14 mouse cellular contexts compared by ENCODE assay signal in genomic region chr5:34968386-34968785, GRCm38 (mm10). TPM values are rescaled to one million over a fixed set of nuclear protein-coding genes. Genes with fewer than 3 reads are reported as not detected.
DNase-seq lines count a peak whose midpoint lies in the region; ATAC-seq and TF ChIP-seq lines count a peak whose summit lies in the region.
"Had no signal": no experiment of that assay in that cellular context is flagged by ENCODE, and none has a peak within 500 bp of the region (broad histone marks: within the 10 kb centered on the region; RNA-seq: fewer than 3 reads in every experiment).

No protein-coding gene starts in this region.

- ATAC-seq in liver, embryonic 15.5 days (ENCODE audit: insufficient read depth), result peak; percentile 65
- no peak for ATAC-seq in megakaryocyte-erythroid progenitor cell, adult 5-6 weeks (replicated peaks; ENCODE audit: low FRiP score, low TSS enrichment, poor library complexity, severe bottlenecking)
- no peak for ATAC-seq in activated CD4-positive, CD25-positive, alpha-beta regulatory T cell, adult 4 months

- H3K4me2 ChIP-seq in liver, embryonic 15.5 days, result peak overlapping the region; percentile 21
- H3K4me2 ChIP-seq: limb, embryonic 12.5 days; midbrain, embryonic 12.5 days had no signal

- no peaks in the 10 kb centered on the region for H3K9me3 ChIP-seq in E14TG2a.4 (ENCODE audit: low read length)
- H3K9me3 ChIP-seq in liver, embryonic 15.5 days (replicated peaks), result no peaks in the 10 kb centered on the region
- H3K9me3 ChIP-seq: limb, embryonic 12.5 days; midbrain, embryonic 12.5 days had no signal

- WGBS in liver, embryonic 15.5 days (ENCODE audit: insufficient replicate concordance), result 32% methylated on average over 5 of the region's 5 CpGs

- peaks cover 30% of the 10 kb centered on the region for H3K36me3 ChIP-seq in E14TG2a.4 (ENCODE audit: insufficient read depth, low read length)
- H3K36me3 ChIP-seq in liver, embryonic 15.5 days (replicated peaks), result peaks cover 29% of the 10 kb centered on the region

- no peak overlapping the region for H3K9ac ChIP-seq in liver, embryonic 15.5 days
- H3K9ac ChIP-seq: limb, embryonic 12.5 days; midbrain, embryonic 12.5 days had no signal

- peak overlapping the region; percentile 73 for H3K27ac ChIP-seq in liver, embryonic 15.5 days (replicated peaks)
- H3K27ac ChIP-seq: limb, embryonic 12.5 days; midbrain, embryonic 12.5 days had no signal

- peaks cover 78% of the 10 kb centered on the region for H3K4me1 ChIP-seq in E14TG2a.4 (replicated peaks; ENCODE audit: low read depth, low read length)
- H3K4me1 ChIP-seq in liver, embryonic 15.5 days (replicated peaks), result peaks cover 67% of the 10 kb centered on the region
- H3K4me1 ChIP-seq: limb, embryonic 12.5 days had no signal

- DNase-seq in ES-CJ7 (ENCODE audit: low read depth, low spot score), result peak; percentile 67
- DNase-seq in heart, postnatal 4 days, result peak; percentile 61
- DNase-seq in c-Kit-positive CD71-positive TER-119-positive erythroid progenitor cells, embryonic 14.5 days (ENCODE audit: low spot score), result no peak
- DNase-seq in layer of hippocampus, postnatal 36 days, result no peak
- DNase-seq: cerebellum, adult 2 months; layer of hippocampus, adult 9-11 months; spleen, adult 18-20 months had no signal

- 0 out of 2 replicates have a peak overlapping the region, but pooled peaks have one; percentile 13 for H3K4me3 ChIP-seq in E14TG2a.4 (replicated peaks; ENCODE audit: low read length)
- no peak overlapping the region for H3K4me3 ChIP-seq in liver, embryonic 15.5 days (replicated peaks)
- H3K4me3 ChIP-seq: limb, embryonic 12.5 days; midbrain, embryonic 12.5 days had no signal

- H3K27me3 ChIP-seq in E14TG2a.4 (ENCODE audit: insufficient read depth, low read length), result no peaks in the 10 kb centered on the region
- H3K27me3 ChIP-seq in liver, embryonic 15.5 days, result no peaks in the 10 kb centered on the region
- H3K27me3 ChIP-seq: CH12.LX; limb, embryonic 12.5 days; midbrain, embryonic 12.5 days had no signal

- TF ChIP-seq CTCF in E14TG2a.4 (conservative IDR thresholded peaks at IDR 0.05; ENCODE audit: low read length), result no peak

RNA-seq across cellular contexts. Expression of gene Rgs12, which starts 19.1 kb away (rescaled TPM):
- 10 to 100 TPM; 49.8 to 60.4 TPM for total RNA-seq in heart, postnatal 4 days (2021)
- 17.0 and 20.1 TPM in 2 replicates for polyA plus RNA-seq in liver, embryonic 15.5 days (2015; fragmentation: Nextera tagmentation; extraction: Ambion mirVana)
- total RNA-seq in megakaryocyte-erythroid progenitor cell, adult 5-6 weeks (2014; fragmentation: Nextera tagmentation), result 40.7 and 47.4 TPM in 2 replicates
- 30.6 and 38.2 TPM in 2 replicates for total RNA-seq in megakaryocyte-erythroid progenitor cell, adult 5-6 weeks (2017)
- polyA plus RNA-seq in activated CD4-positive, CD25-positive, alpha-beta regulatory T cell, adult 4 months (2017; shearing (Covaris generic)), result 1 to 10 TPM; 4.8 to 7.8 TPM
- total RNA-seq in layer of hippocampus, postnatal 36 days (2021), result 10 to 100 TPM; 42.4 to 47.1 TPM

Comparison
In these comparisons a context has a peak if more than half of its experiments do, and no peak if none do; other contexts are left out.
1. DNase-seq: peak in ES-CJ7 (single experiment) and heart, postnatal 4 days (single experiment); none in c-Kit-positive CD71-positive TER-119-positive erythroid progenitor cells, embryonic 14.5 days (single experiment) and layer of hippocampus, postnatal 36 days (0 of 2).